Mouse (Mus musculus) embryonic facial prominence, embryonic 10.5 days (tissue): ENCODE measurements around the gene Cnbp. TPM values are rescaled to one million over a fixed set of nuclear protein-coding genes. Genes with fewer than 3 reads are reported as not detected.

Source experiments
- DNase-seq: peaks from one replicate; pipeline ENCODE4 v3.0.0-alpha.2; 2017; ENCODE audit warnings: low spot score
- H3K27ac ChIP-seq: fragments of 300-500 bp; sonication (generic); replicated peaks from 2 replicates; pipeline ENCODE4 v1.5.1; 2016; ENCODE audit warnings: mild to moderate bottlenecking
- H3K27me3 ChIP-seq: fragments of 300-500 bp; sonication (generic); replicated peaks from 2 replicates; pipeline ENCODE4 v1.6.1; 2016; ENCODE audit warnings: low read depth, mild to moderate bottlenecking; ENCODE audit not compliant: poor library complexity, severe bottlenecking
- H3K36me3 ChIP-seq: fragments of 300-500 bp; sonication (generic); replicated peaks from 2 replicates; pipeline ENCODE4 v1.6.1; 2016; ENCODE audit warnings: mild to moderate bottlenecking, moderate library complexity
- H3K4me1 ChIP-seq: fragments of 300-500 bp; sonication (generic); 2 replicates; pipeline ENCODE4 v1.6.1; 2016
- H3K4me3 ChIP-seq: fragments of 300-500 bp; sonication (generic); 2 replicates; pipeline ENCODE4 v1.5.1; 2016; ENCODE audit warnings: mild to moderate bottlenecking, moderate library complexity
- H3K9me3 ChIP-seq: fragments of 300-500 bp; sonication (generic); 2 replicates; pipeline ENCODE4 v1.6.1; 2016; ENCODE audit warnings: mild to moderate bottlenecking
- WGBS: fragments of 180-500 bp; shearing (Covaris S2); methylation state at CpG from one replicate; pipeline ENCODE4 v1.1.7; 2016; 5-methylcytosine and 5-hydroxymethylcytosine counted together
- polyA plus RNA-seq: library from polyadenylated mRNA; unstranded; fragments of >200 nt; fragmentation: Nextera tagmentation; extraction: Ambion mirVana; gene quantifications from 2 replicates; pipeline ENCODE4 v1.2.1, GENCODE M21; 2016

The Cnbp gene
- polyA plus RNA-seq, 1 experiment from 2014 or later, result 1,409 TPM

DNA sequence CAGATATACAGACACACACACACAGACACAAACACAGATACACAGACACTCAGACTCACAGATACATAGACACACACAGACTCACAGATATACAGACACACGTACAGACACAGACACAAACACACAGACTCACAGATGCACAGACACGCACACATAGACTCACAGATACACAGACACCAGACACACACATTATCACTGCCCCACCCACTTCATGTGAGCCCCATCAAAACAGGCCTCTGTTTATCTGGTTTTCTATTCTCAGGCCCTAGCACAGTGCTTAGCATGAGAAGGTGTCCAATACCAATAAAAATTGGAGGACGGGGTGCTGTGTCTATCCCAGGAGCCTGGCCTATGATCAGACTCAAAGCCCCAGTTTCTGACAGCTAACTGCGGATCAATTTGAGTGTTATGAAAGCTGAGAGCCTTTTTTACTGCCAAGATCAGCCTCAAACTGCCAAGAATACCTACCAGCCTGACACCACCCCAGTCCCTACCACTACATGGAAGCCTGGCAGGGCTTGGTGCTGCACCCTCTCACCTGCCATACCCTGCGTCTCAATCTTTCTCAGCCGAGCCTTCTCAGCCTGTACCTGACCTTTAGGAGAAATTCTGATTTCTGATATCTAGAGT is 54.5 kb downstream of the Cnbp start:
- Histone ChIP-seq H3K27me3 (no peaks in the 10 kb centered on the region), H3K4me3 (no peak overlapping the region), H3K9me3 (no peaks in the 10 kb centered on the region), H3K36me3 (peaks cover 10% of the 10 kb centered on the region), H3K4me1 (0 out of 2 replicates have a peak, but pooled peaks cover 7% of the 10 kb centered on the region), H3K27ac (no peak overlapping the region)
- WGBS, result 90% methylated on average over 6 of the region's 6 CpGs
- DNase-seq, result no peak

DNA sequence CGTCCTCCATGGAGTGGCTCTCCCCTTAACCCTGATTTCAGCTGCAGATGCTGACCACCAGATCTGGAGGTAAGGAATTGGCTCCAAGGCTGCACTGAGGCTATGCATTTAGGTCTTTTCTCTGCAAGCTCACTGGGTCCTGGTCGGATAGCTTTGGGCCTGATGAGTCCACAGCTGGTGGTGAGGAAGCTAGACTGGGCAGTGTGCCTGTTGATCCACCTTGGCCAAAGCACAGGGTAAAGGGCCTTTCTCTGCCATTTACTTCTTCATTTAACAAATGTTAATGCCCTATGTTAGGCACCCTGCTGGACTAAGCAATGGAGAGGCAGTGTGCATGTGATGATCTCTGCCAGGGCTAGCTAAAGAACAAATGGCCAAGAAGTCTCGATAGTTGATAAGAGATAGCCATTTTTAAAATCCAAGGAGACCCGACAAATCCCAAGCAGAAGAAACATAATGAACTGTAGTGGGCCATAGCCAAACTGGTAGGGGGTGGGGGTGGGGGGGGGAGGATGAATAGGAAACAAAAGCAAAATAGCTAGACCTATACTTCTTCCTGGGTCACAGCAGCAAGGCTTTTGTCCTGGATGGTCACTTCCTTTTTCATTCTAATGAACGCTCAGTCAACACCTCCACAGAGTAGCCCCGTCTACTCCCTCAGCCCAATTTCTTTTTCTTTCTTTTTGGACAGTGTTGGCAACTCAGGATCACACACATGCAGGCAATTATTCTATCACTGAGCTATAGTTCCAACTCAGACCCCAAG is 55.3 kb downstream of the Cnbp start:
- Histone ChIP-seq H3K27ac (no peak overlapping the region), H3K4me3 (no peak overlapping the region), H3K4me1 (0 out of 2 replicates have a peak, but pooled peaks cover 7% of the 10 kb centered on the region), H3K9me3 (no peaks in the 10 kb centered on the region), H3K36me3 (peaks cover 10% of the 10 kb centered on the region), H3K27me3 (no peaks in the 10 kb centered on the region)
- no peak for DNase-seq
- WGBS, result 71% methylated on average over 6 of the region's 6 CpGs

DNA sequence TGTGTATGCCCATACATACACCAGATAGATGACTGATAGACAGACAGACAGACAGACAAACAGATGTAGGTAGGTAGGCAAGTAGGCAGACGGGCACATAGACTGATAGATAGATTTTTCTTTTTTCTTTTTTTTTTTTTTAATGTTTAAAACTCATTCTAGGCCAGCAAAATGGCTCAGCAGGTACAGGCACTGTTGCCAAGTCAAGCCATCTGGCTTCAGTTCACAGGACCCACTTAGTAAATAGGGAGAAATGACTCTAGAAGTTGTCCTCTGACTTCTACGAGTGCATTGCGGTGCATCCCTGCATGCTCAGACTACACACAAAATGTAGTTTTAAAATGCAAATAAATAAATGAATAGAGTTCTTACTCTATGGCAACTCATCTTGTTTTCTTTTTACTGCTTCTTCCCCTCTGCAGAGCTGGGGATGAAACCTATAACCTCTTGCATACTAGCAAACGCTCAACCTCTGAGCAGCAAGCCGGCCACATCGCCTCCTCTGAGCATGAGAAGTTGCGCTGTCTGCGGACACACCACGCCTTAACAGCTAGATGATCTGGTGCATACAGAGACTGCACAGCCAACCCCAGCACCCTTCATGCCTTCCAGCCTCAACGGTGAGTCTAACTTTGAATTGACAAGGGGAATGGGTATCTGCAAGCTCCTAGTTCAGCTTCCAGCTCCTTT is 56.9 kb downstream of the Cnbp start:
- 94% methylated on average over 10 of the region's 10 CpGs for WGBS
- Histone ChIP-seq H3K27me3 (no peaks in the 10 kb centered on the region), H3K4me1 (0 out of 2 replicates have a peak, but pooled peaks cover 7% of the 10 kb centered on the region), H3K9me3 (no peaks in the 10 kb centered on the region), H3K27ac (no peak overlapping the region), H3K36me3 (peaks cover 10% of the 10 kb centered on the region), H3K4me3 (no peak overlapping the region)
- no peak for DNase-seq

Other genes with a start within 250 kb of the Cnbp start
- 12.9 and 13.1 TPM in 2 replicates for gene Aplf, start 178.9 kb downstream of the Cnbp start, polyA plus RNA-seq
- gene Efcc1, start 120.2 kb downstream of the Cnbp start, polyA plus RNA-seq, result 0.61 and 1.4 TPM in 2 replicates
- 2.6 TPM in 2 replicates for gene Gp9, start 73.0 kb downstream of the Cnbp start, polyA plus RNA-seq
- 4.1 and 5.5 TPM in 2 replicates for gene Rab43, start 38.9 kb downstream of the Cnbp start, polyA plus RNA-seq
- gene Gm45140, start 15.3 kb downstream of the Cnbp start, polyA plus RNA-seq, result 2.8 and 3.2 TPM in 2 replicates
- 69.4 and 69.8 TPM in 2 replicates for gene Isy1, start 12.3 kb downstream of the Cnbp start, polyA plus RNA-seq
- 157 and 159 TPM in 2 replicates for gene Copg1, start 36.7 kb upstream of the Cnbp start, polyA plus RNA-seq
- gene Hmces, start 62.8 kb upstream of the Cnbp start, polyA plus RNA-seq, result 64.0 and 67.1 TPM in 2 replicates
- 29.2 and 35.8 TPM in 2 replicates for gene H1fx, start 130.5 kb upstream of the Cnbp start, polyA plus RNA-seq
- gene Rab7, start 194.2 kb upstream of the Cnbp start, polyA plus RNA-seq, result 206 and 207 TPM in 2 replicates
- 302 and 327 TPM in 2 replicates for gene Rpn1, start 233.4 kb upstream of the Cnbp start, polyA plus RNA-seq